8 mouse cellular contexts compared by ENCODE assay signal in the genomic region with DNA sequence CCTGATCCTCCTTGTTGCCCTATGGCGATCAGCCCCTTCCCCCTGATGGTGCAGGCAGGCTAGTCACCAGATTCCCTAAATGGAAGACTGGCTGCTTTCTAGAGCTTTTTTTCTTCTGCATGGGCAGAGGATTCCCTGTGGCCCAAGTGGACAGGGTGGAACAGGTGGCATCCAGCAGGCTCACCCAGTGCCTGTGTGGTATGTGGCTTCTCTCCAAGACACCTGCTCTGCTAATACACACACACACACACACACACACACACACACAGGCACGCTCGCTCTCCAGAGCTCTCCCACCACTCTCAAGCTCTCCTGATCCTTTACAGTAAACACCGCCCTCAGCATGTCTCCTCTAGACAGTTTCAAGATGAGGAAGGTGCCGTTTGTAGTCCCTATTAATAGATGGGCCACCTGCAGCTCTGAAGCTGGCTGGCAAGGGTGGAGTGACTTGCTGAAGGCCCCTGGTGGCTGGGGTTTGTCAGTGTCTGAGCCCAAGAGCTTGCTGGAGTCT.
DNase-seq lines count a peak whose midpoint lies in the region; ATAC-seq and TF ChIP-seq lines count a peak whose summit lies in the region.

No protein-coding gene starts in this region.

- H3K4me2 ChIP-seq in forebrain, postnatal 0 days (ENCODE audit: low read depth): no peak overlapping the region
- no peak overlapping the region for H3K4me2 ChIP-seq in forebrain, embryonic 15.5 days (replicated peaks)

- no peak for DNase-seq in forebrain, postnatal 0 days
- peak; percentile 43 for DNase-seq in kidney, adult 2 months
- DNase-seq in lung, postnatal 10 days: peak; percentile 44
- DNase-seq in thymus, postnatal 10 days (ENCODE audit: low spot score in 2 of 2): peak; percentile 74 to 76
- no peak for DNase-seq in embryo, embryonic 9.5 days (ENCODE audit: extremely low spot score)
- DNase-seq in frontal cortex, postnatal 25 days (ENCODE audit: low spot score in 2 of 2): no peak

- H3K4me1 ChIP-seq in forebrain, postnatal 0 days (ENCODE audit: insufficient read depth): no peaks in the 10 kb centered on the region
- peaks cover 13% of the 10 kb centered on the region for H3K4me1 ChIP-seq in forebrain, embryonic 15.5 days
- peaks cover 14% of the 10 kb centered on the region for H3K4me1 ChIP-seq in bone marrow, adult 2 months (ENCODE audit: control insufficient read depth, insufficient read depth, low read length)
- 0 out of 2 replicates have a peak, but pooled peaks cover 4% of the 10 kb centered on the region for H3K4me1 ChIP-seq in kidney, adult 2 months (ENCODE audit: control insufficient read depth, insufficient read depth, low read length)

- WGBS in forebrain, postnatal 0 days: 63% methylated on average over 5 of the region's 5 CpGs
- 65% methylated on average over 5 of the region's 5 CpGs for WGBS in forebrain, embryonic 15.5 days
- whole genome bisulfite sequencing in bone marrow, adult 2 months: 32% methylated on average over 5 of the region's 5 CpGs
- 64% methylated on average over 5 of the region's 5 CpGs for WGBS in kidney, adult 2 months

- ATAC-seq in forebrain, postnatal 0 days: no peak
- no peak for ATAC-seq in forebrain, embryonic 15.5 days (replicated peaks)

- 0 out of 2 replicates have a peak, but pooled peaks have one; percentile 7 for TF ChIP-seq CTCF in forebrain, postnatal 0 days (IDR thresholded peaks at IDR 0.05; ENCODE audit: low read depth)
- peak; percentile 45; the same call in 1 of the 2 replicates for TF ChIP-seq CTCF in bone marrow, adult 2 months (IDR thresholded peaks at IDR 0.05; ENCODE audit: control insufficient read depth, insufficient read depth, low read length)
- no peak for TF ChIP-seq CTCF in kidney, adult 2 months (conservative IDR thresholded peaks at IDR 0.05; ENCODE audit: insufficient read depth, insufficient read length, low read depth, low read length)

- TF ChIP-seq POLR2A in bone marrow, adult 2 months (IDR thresholded peaks at IDR 0.05; ENCODE audit: borderline replicate concordance, control insufficient read depth, low read depth, low read length): 0 out of 2 replicates have a peak, but pooled peaks have one; percentile 11
- no peak for TF ChIP-seq POLR2A in kidney, adult 2 months (IDR thresholded peaks at IDR 0.05; ENCODE audit: low read depth, low read length)

- H3K4me3 ChIP-seq in forebrain, postnatal 0 days (ENCODE audit: low read depth, low read length): no peak overlapping the region
- H3K4me3 ChIP-seq in forebrain, embryonic 15.5 days: no peak overlapping the region
- no peak overlapping the region for H3K4me3 ChIP-seq in bone marrow, adult 2 months (replicated peaks; ENCODE audit: control insufficient read depth, low read depth, low read length)
- no peak overlapping the region for H3K4me3 ChIP-seq in kidney, adult 2 months (ENCODE audit: insufficient read depth, low read depth, low read length)

- peaks cover 5% of the 10 kb centered on the region for H3K27me3 ChIP-seq in forebrain, postnatal 0 days (ENCODE audit: insufficient read depth, low read length)
- peaks cover 8% of the 10 kb centered on the region; the same call in 1 of the 2 replicates for H3K27me3 ChIP-seq in forebrain, embryonic 15.5 days
- H3K27me3 ChIP-seq in kidney, adult 2 months (replicated peaks; ENCODE audit: control insufficient read depth, insufficient read depth, low read length): no peaks in the 10 kb centered on the region

- H3K36me3 ChIP-seq in forebrain, postnatal 0 days (ENCODE audit: insufficient read depth): no peaks in the 10 kb centered on the region
- H3K36me3 ChIP-seq in forebrain, embryonic 15.5 days: no peaks in the 10 kb centered on the region
- no peaks in the 10 kb centered on the region for H3K36me3 ChIP-seq in kidney, adult 2 months (ENCODE audit: control insufficient read depth, insufficient read depth, low read length)

- no peak overlapping the region for H3K27ac ChIP-seq in forebrain, postnatal 0 days (ENCODE audit: low read depth, low read length)
- H3K27ac ChIP-seq in forebrain, embryonic 15.5 days (replicated peaks): no peak overlapping the region
- peak overlapping the region; percentile 78 for H3K27ac ChIP-seq in bone marrow, adult 2 months (ENCODE audit: control insufficient read depth, insufficient read depth, low read depth, low read length, poor library complexity)
- peak overlapping the region; percentile 62; the same call in 1 of the 2 replicates for H3K27ac ChIP-seq in kidney, adult 2 months (ENCODE audit: insufficient read depth, low read depth, low read length)

- H3K9me3 ChIP-seq in forebrain, postnatal 0 days (ENCODE audit: low read length): no peaks in the 10 kb centered on the region
- no peaks in the 10 kb centered on the region for H3K9me3 ChIP-seq in forebrain, embryonic 15.5 days

- H3K9ac ChIP-seq in forebrain, postnatal 0 days: no peak overlapping the region
- no peak overlapping the region for H3K9ac ChIP-seq in forebrain, embryonic 15.5 days (replicated peaks)

Comparison
In these comparisons a context has a peak if more than half of its experiments do, and no peak if none do; other contexts are left out.
1. DNase-seq: peak in kidney, adult 2 months (single experiment), lung, postnatal 10 days (single experiment) and thymus, postnatal 10 days (2 of 2); none in forebrain, postnatal 0 days (single experiment), embryo, embryonic 9.5 days (single experiment) and frontal cortex, postnatal 25 days (0 of 2).
2. H3K27ac ChIP-seq: peak in bone marrow, adult 2 months (single experiment) and kidney, adult 2 months (single experiment); none in forebrain, postnatal 0 days (single experiment) and forebrain, embryonic 15.5 days (single experiment).